ENCODE assay signal across 32 mouse cellular contexts in the genomic region with DNA sequence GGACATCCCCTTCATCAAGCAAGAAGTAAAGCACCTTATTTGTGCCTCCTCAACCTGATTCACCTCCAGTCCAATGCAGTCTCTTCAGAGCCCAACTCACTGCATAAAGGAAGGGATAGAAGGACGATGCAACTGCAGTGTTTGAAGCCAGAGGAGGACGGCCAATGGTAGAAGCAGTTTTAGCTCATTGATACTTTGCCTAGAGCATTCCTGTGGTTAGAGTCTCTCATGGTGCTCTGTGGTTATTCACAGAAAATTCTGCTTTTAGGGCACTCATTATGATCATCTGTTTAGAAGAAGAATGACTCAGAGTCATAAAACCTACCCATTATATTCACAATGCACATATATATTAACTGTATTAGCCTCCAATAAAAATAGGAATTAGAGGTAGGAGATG.
"Had no signal": no experiment of that assay in that cellular context is flagged by ENCODE, and none has a peak within 500 bp of the region (broad histone marks: within the 10 kb centered on the region; RNA-seq: fewer than 3 reads in every experiment).

No protein-coding gene starts in this region.

- H3K4me2 ChIP-seq: limb, embryonic 12.5 days; limb, embryonic 13.5 days; limb, embryonic 15.5 days; liver, embryonic 11.5 days; liver, embryonic 12.5 days; liver, embryonic 13.5 days; liver, embryonic 15.5 days; lung, embryonic 14.5 days; lung, embryonic 15.5 days; midbrain, embryonic 11.5 days; midbrain, embryonic 12.5 days; midbrain, embryonic 13.5 days; midbrain, embryonic 15.5 days had no signal

- DNase-seq: left cerebral cortex, postnatal 4 days; liver; liver, embryonic 13.5 days; liver, postnatal 0 days; lung, adult 18-20 months; lung, adult 2 months; lung, embryonic 14.5 days; lung, postnatal 10 days; lung, postnatal 14 days; lung, postnatal 36 days; lung, postnatal 4 days; midbrain, embryonic 14.5 days had no signal

- H3K4me1 ChIP-seq: limb, embryonic 10.5 days; limb, embryonic 12.5 days; limb, embryonic 13.5 days; limb, embryonic 15.5 days; liver, embryonic 12.5 days; liver, embryonic 13.5 days; liver, embryonic 15.5 days; lung, embryonic 15.5 days; megakaryocyte, embryonic 14.5 days; midbrain, embryonic 10.5 days; midbrain, embryonic 12.5 days; midbrain, embryonic 13.5 days; midbrain, embryonic 15.5 days had no signal

- H3K9me3 ChIP-seq: limb, embryonic 10.5 days; limb, embryonic 12.5 days; limb, embryonic 13.5 days; limb, embryonic 15.5 days; liver, embryonic 12.5 days; liver, embryonic 13.5 days; liver, embryonic 15.5 days; lung, embryonic 15.5 days; megakaryocyte, embryonic 14.5 days; midbrain, embryonic 10.5 days; midbrain, embryonic 12.5 days; midbrain, embryonic 13.5 days; midbrain, embryonic 15.5 days had no signal

- ATAC-seq: liver, embryonic 12.5 days; liver, postnatal 0 days; lung, postnatal 0 days; midbrain, embryonic 13.5 days; midbrain, embryonic 15.5 days; midbrain, embryonic 16.5 days had no signal

- H3K27me3 ChIP-seq: limb, embryonic 12.5 days; limb, embryonic 13.5 days; limb, embryonic 15.5 days; liver, embryonic 12.5 days; liver, embryonic 13.5 days; liver, embryonic 15.5 days; lung, embryonic 15.5 days; megakaryocyte, embryonic 14.5 days; midbrain, embryonic 12.5 days; midbrain, embryonic 13.5 days; midbrain, embryonic 15.5 days had no signal

- H3K9ac ChIP-seq: limb, embryonic 12.5 days; limb, embryonic 13.5 days; limb, embryonic 15.5 days; liver, embryonic 12.5 days; liver, embryonic 13.5 days; liver, embryonic 14.5 days; liver, embryonic 15.5 days; liver, postnatal 0 days; lung, embryonic 14.5 days; lung, embryonic 15.5 days; midbrain, embryonic 12.5 days; midbrain, embryonic 13.5 days; midbrain, embryonic 15.5 days had no signal

- H3K36me3 ChIP-seq: limb, embryonic 10.5 days; limb, embryonic 12.5 days; limb, embryonic 13.5 days; limb, embryonic 15.5 days; liver, embryonic 12.5 days; liver, embryonic 13.5 days; liver, embryonic 15.5 days; lung, embryonic 15.5 days; midbrain, embryonic 10.5 days; midbrain, embryonic 12.5 days; midbrain, embryonic 13.5 days; midbrain, embryonic 15.5 days had no signal

- H3K27ac ChIP-seq: left cerebral cortex, adult 2 months; limb, embryonic 10.5 days; limb, embryonic 12.5 days; limb, embryonic 13.5 days; limb, embryonic 15.5 days; liver, embryonic 12.5 days; liver, embryonic 13.5 days; liver, embryonic 14.5 days; liver, embryonic 15.5 days; lung, embryonic 15.5 days; macrophage; midbrain, embryonic 10.5 days; midbrain, embryonic 12.5 days; midbrain, embryonic 13.5 days; midbrain, embryonic 15.5 days had no signal

- H3K4me3 ChIP-seq: left cerebral cortex, adult 2 months; limb, embryonic 10.5 days; limb, embryonic 12.5 days; limb, embryonic 13.5 days; limb, embryonic 15.5 days; liver, embryonic 12.5 days; liver, embryonic 13.5 days; liver, embryonic 15.5 days; lung, embryonic 15.5 days; megakaryocyte, embryonic 14.5 days; midbrain, embryonic 10.5 days; midbrain, embryonic 12.5 days; midbrain, embryonic 13.5 days; midbrain, embryonic 15.5 days; myocyte had no signal
